Mouse (Mus musculus) heart, postnatal 0 days (tissue): ENCODE results near the gene Zcchc7. TPM values are rescaled to one million over a fixed set of nuclear protein-coding genes. Genes with fewer than 3 reads are reported as not detected.

Source experiments
- ATAC-seq: fragments of 200-750 bp; cut with Nextera tagmentation; 2 replicates; pipeline ENCODE4 v1.8.0; 2017; ENCODE audit warnings: low read depth, moderate number of reproducible peaks, moderate library complexity; ENCODE audit not compliant: insufficient read depth
- DNase-seq: peaks from one replicate; pipeline ENCODE4 v3.0.0-alpha.2; 2016; ENCODE audit warnings: low spot score
- H3K27ac ChIP-seq: fragments of 300-500 bp; sonication (generic); 2 replicates; pipeline ENCODE4 v1.5.1; 2014; ENCODE audit warnings: low read depth, mild to moderate bottlenecking
- H3K27me3 ChIP-seq: fragments of 300-500 bp; sonication (generic); 2 replicates; pipeline ENCODE4 v1.6.1; 2014; ENCODE audit warnings: low read length, mixed read lengths; ENCODE audit not compliant: control insufficient read depth, insufficient read depth
- H3K36me3 ChIP-seq: fragments of 300-500 bp; sonication (generic); replicated peaks from 2 replicates; pipeline ENCODE4 v1.6.1; 2014; ENCODE audit warnings: low read length, mixed read lengths; ENCODE audit not compliant: control insufficient read depth, insufficient read depth
- H3K4me1 ChIP-seq: fragments of 300-500 bp; sonication (generic); 2 replicates; pipeline ENCODE4 v1.6.1; 2014; ENCODE audit warnings: antibody characterized with exemption; ENCODE audit not compliant: control insufficient read depth, insufficient read depth
- H3K4me2 ChIP-seq: fragments of 300-500 bp; sonication (generic); 2 replicates; pipeline ENCODE4 v1.6.1; 2014; ENCODE audit warnings: low read depth, mild to moderate bottlenecking, low read length, moderate library complexity
- H3K4me3 ChIP-seq: fragments of 300-500 bp; sonication (generic); 2 replicates; pipeline ENCODE4 v1.5.1; 2014; ENCODE audit warnings: low read depth, low read length
- H3K9ac ChIP-seq: fragments of 300-500 bp; sonication (generic); replicated peaks from 2 replicates; pipeline ENCODE4 v1.6.1; 2014; ENCODE audit warnings: low read depth, low read length, mixed read lengths
- H3K9me3 ChIP-seq: fragments of 300-500 bp; sonication (generic); replicated peaks from 2 replicates; pipeline ENCODE4 v1.6.1; 2016; ENCODE audit warnings: low read length; ENCODE audit not compliant: control insufficient read depth
- CTCF ChIP-seq: IDR thresholded peaks from 2 replicates; pipeline ENCODE4 v1.5.1; 2016; ENCODE audit warnings: antibody characterized with exemption, control low read depth, low read depth
- EP300 ChIP-seq: IDR thresholded peaks from 2 replicates; pipeline ENCODE4 v1.6.1; 2016; ENCODE audit warnings: antibody characterized with exemption, low read depth
- WGBS: fragments of 180-500 bp; shearing (Covaris S2); extraction: QIAGEN DNeasy Blood & Tissue Kit; methylation state at CpG from one replicate; pipeline ENCODE4 v1.1.7; 2014; 5-methylcytosine and 5-hydroxymethylcytosine counted together
- polyA plus RNA-seq: library from polyadenylated mRNA; unstranded; fragments of >200 nt; fragmentation: Nextera tagmentation; extraction: Ambion mirVana; gene quantifications from 2 replicates; pipeline ENCODE4 v1.2.1, GENCODE M21; 2015
- total RNA-seq: library from RNA; depleted of rRNA; stranded (reverse); fragments of >200 nt; gene quantifications from 2 replicates; pipeline ENCODE4 v1.2.3, GENCODE M21; 2014; ENCODE audit warnings: low replicate concordance

The Zcchc7 gene
- total and polyA plus RNA-seq, 2 experiments from 2014 or later = 14.1 to 22.4 TPM

GRCm38 (mm10) chr4:44851835-44852251, 96.2 kb downstream of the Zcchc7 start:
- no peaks in the 10 kb centered on the region for H3K27me3 ChIP-seq
- no peaks in the 10 kb centered on the region for H3K9me3 ChIP-seq
- no peaks in the 10 kb centered on the region for H3K36me3 ChIP-seq
- no peak for TF ChIP-seq EP300
- no peak for TF ChIP-seq CTCF
- H3K27ac ChIP-seq = no peak overlapping the region
- DNase-seq = no peak
- no peak overlapping the region for H3K9ac ChIP-seq
- WGBS = 75% methylated on average over 6 of the region's 6 CpGs
- no peak overlapping the region for H3K4me3 ChIP-seq
- no peak overlapping the region for H3K4me2 ChIP-seq
- ATAC-seq = no peak
- no peaks in the 10 kb centered on the region for H3K4me1 ChIP-seq

GRCm38 (mm10) chr4:44871591-44871990, 115.9 kb downstream of the Zcchc7 start:
- Histone ChIP-seq H3K27ac (no peak overlapping the region), H3K9me3 (no peaks in the 10 kb centered on the region), H3K36me3 (no peaks in the 10 kb centered on the region), H3K4me2 (no peak overlapping the region), H3K27me3 (no peaks in the 10 kb centered on the region), H3K4me1 (no peaks in the 10 kb centered on the region), H3K9ac (no peak overlapping the region), H3K4me3 (no peak overlapping the region)
- DNase-seq = no peak
- no peak for ATAC-seq
- no peak for TF ChIP-seq CTCF
- no peak for TF ChIP-seq EP300

- no peak overlapping the region for H3K4me2 ChIP-seq
- H3K4me3 ChIP-seq = no peak overlapping the region
- TF ChIP-seq CTCF = no peak
- no peak for TF ChIP-seq EP300
- 94% methylated on average over 1 of the region's 1 CpGs for WGBS
- no peaks in the 10 kb centered on the region for H3K9me3 ChIP-seq
- H3K9ac ChIP-seq = no peak overlapping the region
- H3K27ac ChIP-seq = no peak overlapping the region
- no peaks in the 10 kb centered on the region for H3K4me1 ChIP-seq
- DNase-seq = no peak
- H3K27me3 ChIP-seq = no peaks in the 10 kb centered on the region
- no peaks in the 10 kb centered on the region for H3K36me3 ChIP-seq
- ATAC-seq = no peak
These were observed 116.4 kb downstream of the Zcchc7 start for GRCm38 (mm10) chr4:44872048-44872447.

- TF ChIP-seq CTCF (no peak), EP300 (no peak)
- no peak overlapping the region for H3K4me2 ChIP-seq
- no peaks in the 10 kb centered on the region for H3K36me3 ChIP-seq
- H3K4me3 ChIP-seq = no peak overlapping the region
- no peaks in the 10 kb centered on the region for H3K27me3 ChIP-seq
- 0 out of 2 replicates have a peak, but pooled peaks cover 5% of the 10 kb centered on the region for H3K4me1 ChIP-seq
- H3K9me3 ChIP-seq = no peaks in the 10 kb centered on the region
- WGBS = 50% methylated on average over 7 of the region's 7 CpGs
- H3K27ac ChIP-seq = no peak overlapping the region
- ATAC-seq (no peak), DNase-seq (no peak)
- no peak overlapping the region for H3K9ac ChIP-seq
These were observed 124.5 kb downstream of the Zcchc7 start for GRCm38 (mm10) chr4:44880065-44880623.

- 61% methylated on average over 6 of the region's 6 CpGs for WGBS
- no peaks in the 10 kb centered on the region for H3K36me3 ChIP-seq
- no peak for TF ChIP-seq CTCF
- TF ChIP-seq EP300 = no peak
- no peaks in the 10 kb centered on the region for H3K27me3 ChIP-seq
- no peaks in the 10 kb centered on the region for H3K9me3 ChIP-seq
- H3K4me1 ChIP-seq = no peaks in the 10 kb centered on the region
- ATAC-seq (no peak), DNase-seq (no peak)
- no peak overlapping the region for H3K4me3 ChIP-seq
- no peak overlapping the region for H3K4me2 ChIP-seq
- no peak overlapping the region for H3K27ac ChIP-seq
- no peak overlapping the region for H3K9ac ChIP-seq
These were observed 130.5 kb downstream of the Zcchc7 start for GRCm38 (mm10) chr4:44886143-44886542.

GRCm38 (mm10) chr4:44891344-44891743, 135.7 kb downstream of the Zcchc7 start:
- no peak overlapping the region for H3K9ac ChIP-seq
- DNase-seq (no peak), ATAC-seq (no peak)
- H3K27me3 ChIP-seq = no peaks in the 10 kb centered on the region
- H3K27ac ChIP-seq = no peak overlapping the region
- TF ChIP-seq CTCF (no peak), EP300 (no peak)
- peaks cover 15% of the 10 kb centered on the region for H3K36me3 ChIP-seq
- H3K4me3 ChIP-seq = no peak overlapping the region
- no peaks in the 10 kb centered on the region for H3K9me3 ChIP-seq
- 61% methylated on average over 6 of the region's 6 CpGs for WGBS
- no peak overlapping the region for H3K4me2 ChIP-seq
- no peaks in the 10 kb centered on the region for H3K4me1 ChIP-seq
